In the genomic region with DNA sequence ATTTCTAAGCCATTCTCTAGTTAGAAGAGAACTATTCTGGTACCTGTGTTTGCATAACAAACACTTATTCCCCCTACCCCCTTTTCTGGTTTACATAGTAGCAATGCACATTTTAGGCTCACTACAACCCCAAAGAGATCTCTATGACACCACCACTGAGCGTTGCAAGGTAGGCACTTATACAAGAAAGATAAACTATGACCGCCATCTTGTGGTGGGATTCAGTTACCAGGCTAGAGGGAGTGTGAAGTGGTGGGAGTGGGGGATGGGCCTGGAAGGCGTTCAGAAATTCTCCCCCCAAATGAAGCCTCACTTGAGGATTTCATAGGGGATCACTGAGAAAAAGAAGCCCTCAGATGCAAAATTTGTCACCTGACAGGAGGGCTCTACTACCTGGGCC, we compare ENCODE assay signal across 9 mouse cellular contexts.
DNase-seq lines count a peak whose midpoint lies in the region; ATAC-seq and TF ChIP-seq lines count a peak whose summit lies in the region.
"Had no signal": no experiment of that assay in that cellular context is flagged by ENCODE, and none has a peak within 500 bp of the region (broad histone marks: within the 10 kb centered on the region; RNA-seq: fewer than 3 reads in every experiment).

No protein-coding gene starts in this region.

- no peak for ATAC-seq in lung, postnatal 0 days
- ATAC-seq in hindbrain, postnatal 0 days = peak; percentile 51; the same call in 1 of the 2 replicates
- ATAC-seq in midbrain, embryonic 13.5 days = 0 out of 2 replicates have a peak, but pooled peaks have one; percentile 74

- no peak for TF ChIP-seq EP300 in lung, postnatal 0 days (IDR thresholded peaks at IDR 0.05)

- no peaks in the 10 kb centered on the region for H3K36me3 ChIP-seq in lung, postnatal 0 days (ENCODE audit: insufficient read depth, low read length)
- no peaks in the 10 kb centered on the region for H3K36me3 ChIP-seq in hindbrain, postnatal 0 days (ENCODE audit: insufficient read depth, low read length)
- no peaks in the 10 kb centered on the region for H3K36me3 ChIP-seq in midbrain, embryonic 13.5 days
- H3K36me3 ChIP-seq: lung, embryonic 15.5 days had no signal

- H3K4me1 ChIP-seq in lung, postnatal 0 days (ENCODE audit: insufficient read depth, low read depth, low read length) = no peaks in the 10 kb centered on the region
- H3K4me1 ChIP-seq in hindbrain, postnatal 0 days (ENCODE audit: insufficient read depth, low read length) = no peaks in the 10 kb centered on the region
- no peaks in the 10 kb centered on the region for H3K4me1 ChIP-seq in midbrain, embryonic 13.5 days (replicated peaks)
- H3K4me1 ChIP-seq: lung, embryonic 15.5 days had no signal

- WGBS in lung, postnatal 0 days = 25% methylated on average over 3 of the region's 3 CpGs
- 32% methylated on average over 3 of the region's 3 CpGs for WGBS in hindbrain, postnatal 0 days
- WGBS in midbrain, embryonic 13.5 days = 21% methylated on average over 3 of the region's 3 CpGs

- H3K9ac ChIP-seq in lung, postnatal 0 days (replicated peaks; ENCODE audit: low read depth) = no peak overlapping the region
- no peak overlapping the region for H3K9ac ChIP-seq in hindbrain, postnatal 0 days (replicated peaks; ENCODE audit: low read length)
- no peak overlapping the region for H3K9ac ChIP-seq in midbrain, embryonic 13.5 days (replicated peaks)
- H3K9ac ChIP-seq: lung, embryonic 15.5 days had no signal

- peak; percentile 64 to 67 for DNase-seq in cerebellum, postnatal 10 days
- DNase-seq in cerebellum, postnatal 25 days = no peak
- no peak for DNase-seq in lung, postnatal 0 days (ENCODE audit: low spot score)
- no peak for DNase-seq in lung, adult 18-20 months
- DNase-seq in hindbrain, postnatal 0 days (ENCODE audit: low spot score) = peak; percentile 53
- no peak for DNase-seq in adrenal gland, adult 18-20 months (ENCODE audit: low spot score in 2 of 2)
- no peak for DNase-seq in adrenal gland, postnatal 4 days (ENCODE audit: low spot score in 2 of 2)

- no peak overlapping the region for H3K4me3 ChIP-seq in lung, postnatal 0 days (ENCODE audit: low read depth, low read length)
- no peak overlapping the region for H3K4me3 ChIP-seq in hindbrain, postnatal 0 days (ENCODE audit: low read length)
- no peak overlapping the region for H3K4me3 ChIP-seq in midbrain, embryonic 13.5 days (replicated peaks)
- H3K4me3 ChIP-seq: lung, embryonic 15.5 days had no signal

- H3K4me2 ChIP-seq in lung, postnatal 0 days (replicated peaks; ENCODE audit: low read depth, low read length) = no peak overlapping the region
- no peak overlapping the region for H3K4me2 ChIP-seq in hindbrain, postnatal 0 days (ENCODE audit: low read depth, low read length)
- H3K4me2 ChIP-seq in midbrain, embryonic 13.5 days (replicated peaks) = no peak overlapping the region
- H3K4me2 ChIP-seq: lung, embryonic 15.5 days had no signal

- peak; percentile 52 for TF ChIP-seq CTCF in lung, postnatal 0 days (IDR thresholded peaks at IDR 0.05)
- TF ChIP-seq CTCF in hindbrain, postnatal 0 days (IDR thresholded peaks at IDR 0.05; ENCODE audit: low read depth) = peak; percentile 59

- H3K27me3 ChIP-seq in lung, postnatal 0 days (replicated peaks; ENCODE audit: insufficient read depth, low read length) = no peaks in the 10 kb centered on the region
- H3K27me3 ChIP-seq in hindbrain, postnatal 0 days (ENCODE audit: insufficient read depth, low read length) = no peaks in the 10 kb centered on the region
- peaks cover 3% of the 10 kb centered on the region; the same call in 1 of the 2 replicates for H3K27me3 ChIP-seq in midbrain, embryonic 13.5 days
- H3K27me3 ChIP-seq: lung, embryonic 15.5 days had no signal

- no peak overlapping the region for H3K27ac ChIP-seq in lung, postnatal 0 days (ENCODE audit: low read length)
- H3K27ac ChIP-seq in hindbrain, postnatal 0 days = no peak overlapping the region
- no peak overlapping the region for H3K27ac ChIP-seq in midbrain, embryonic 13.5 days
- H3K27ac ChIP-seq: lung, embryonic 15.5 days had no signal

- H3K9me3 ChIP-seq in lung, postnatal 0 days (ENCODE audit: low read length) = no peaks in the 10 kb centered on the region
- no peaks in the 10 kb centered on the region for H3K9me3 ChIP-seq in hindbrain, postnatal 0 days (ENCODE audit: low read length)
- no peaks in the 10 kb centered on the region for H3K9me3 ChIP-seq in midbrain, embryonic 13.5 days
- H3K9me3 ChIP-seq: lung, embryonic 15.5 days had no signal

Comparison
In these comparisons a context has a peak if more than half of its experiments do, and no peak if none do; other contexts are left out.
1. DNase-seq: peak in cerebellum, postnatal 10 days (2 of 2) and hindbrain, postnatal 0 days (single experiment); none in cerebellum, postnatal 25 days (0 of 2), lung, postnatal 0 days (single experiment), lung, adult 18-20 months (0 of 2), adrenal gland, adult 18-20 months (0 of 2) and adrenal gland, postnatal 4 days (0 of 2).